Mouse (Mus musculus): Measurements from ENCODE around the gene Ube2c. TPM values are rescaled to one million over a fixed set of nuclear protein-coding genes. Genes with fewer than 3 reads are reported as not detected.

The Ube2c gene
- polyA plus RNA-seq, 1 experiment from 2014 or later: 559 TPM

DNA sequence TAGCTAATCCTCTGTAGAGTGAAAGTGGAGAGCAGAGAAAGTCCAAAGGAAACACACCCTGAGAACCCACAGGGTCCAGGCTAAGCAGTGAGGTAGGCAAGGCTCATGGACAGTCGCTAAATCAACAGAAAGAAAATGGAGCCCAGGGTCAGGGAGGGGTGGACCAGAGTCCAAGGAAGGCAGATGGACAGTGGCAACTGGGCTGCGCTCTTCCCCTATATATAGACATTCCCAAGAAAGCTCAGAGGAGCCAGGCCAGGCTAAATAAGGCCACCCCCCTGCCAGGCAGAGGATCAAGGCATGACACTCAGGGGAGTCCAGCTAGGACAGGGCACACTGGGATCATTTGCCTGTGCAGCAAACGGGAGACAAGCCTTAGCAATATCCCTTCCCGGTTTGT lies 12.2 kb downstream of the Ube2c start:
- H3K27ac ChIP-seq (ENCODE audit: low read depth, low read length): no peak overlapping the region
- H3K4me1 ChIP-seq (ENCODE audit: control insufficient read depth, insufficient read depth, low read length): peaks cover 10% of the 10 kb centered on the region; the same call in 1 of the 2 replicates
- H3K9me3 ChIP-seq (ENCODE audit: control insufficient read depth, low read length): no peaks in the 10 kb centered on the region
- H3K36me3 ChIP-seq (ENCODE audit: control insufficient read depth, insufficient read depth, low read length): no peaks in the 10 kb centered on the region
- ATAC-seq (ENCODE audit: low FRiP score, low TSS enrichment): no peak
- H3K4me3 ChIP-seq (ENCODE audit: low read length): no peak overlapping the region
- no peak overlapping the region for H3K4me2 ChIP-seq (replicated peaks; ENCODE audit: low read depth, low read length)
- WGBS: 74% methylated on average over 4 of the region's 4 CpGs
- no peaks in the 10 kb centered on the region for H3K27me3 ChIP-seq (ENCODE audit: control insufficient read depth, insufficient read depth, low read length)
- H3K9ac ChIP-seq (ENCODE audit: low read depth, low read length): no peak overlapping the region

GRCm38 (mm10) chr2:164783926-164784581 lies 14.4 kb downstream of the Ube2c start:
- Histone ChIP-seq H3K4me3 (ENCODE audit: low read length) (no peak overlapping the region), H3K9me3 (ENCODE audit: control insufficient read depth, low read length) (no peaks in the 10 kb centered on the region), H3K36me3 (ENCODE audit: control insufficient read depth, insufficient read depth, low read length) (peaks cover 3% of the 10 kb centered on the region; the same call in 1 of the 2 replicates), H3K4me2 (replicated peaks; ENCODE audit: low read depth, low read length) (no peak overlapping the region), H3K27me3 (ENCODE audit: control insufficient read depth, insufficient read depth, low read length) (no peaks in the 10 kb centered on the region), H3K27ac (ENCODE audit: low read depth, low read length) (no peak overlapping the region), H3K9ac (ENCODE audit: low read depth, low read length) (no peak overlapping the region), H3K4me1 (ENCODE audit: control insufficient read depth, insufficient read depth, low read length) (peaks cover 13% of the 10 kb centered on the region; the same call in 1 of the 2 replicates)
- WGBS: 78% methylated on average over 7 of the region's 7 CpGs
- no peak for ATAC-seq (ENCODE audit: low FRiP score, low TSS enrichment)

DNA sequence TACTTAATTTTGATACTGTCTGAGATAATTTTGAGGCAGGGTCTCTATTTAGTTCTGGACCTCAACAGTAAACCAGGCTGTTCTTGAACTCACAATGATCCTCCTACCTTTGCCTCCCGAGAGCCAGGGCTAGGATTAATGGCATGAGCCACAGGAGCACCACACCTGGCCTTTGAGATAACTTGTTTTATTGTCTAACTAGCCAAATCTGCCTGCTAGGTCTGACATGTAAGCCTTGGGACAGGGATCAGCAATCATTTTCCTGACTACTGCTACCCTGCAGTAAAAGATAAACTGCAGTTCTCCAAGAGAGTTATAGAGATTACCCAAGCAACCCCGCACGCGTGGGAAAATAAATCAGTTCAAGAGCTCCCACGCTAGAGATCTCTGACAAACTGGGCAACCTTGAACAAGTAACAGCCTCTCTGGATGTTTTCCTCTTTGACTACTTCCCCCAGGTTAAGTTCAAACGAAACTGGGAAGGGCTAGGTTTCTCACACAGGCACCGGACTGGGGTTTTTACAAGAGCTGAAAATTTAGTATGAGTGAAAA lies 15.2 kb downstream of the Ube2c start:
- peak overlapping the region; percentile 71 for H3K4me3 ChIP-seq (ENCODE audit: low read length)
- peak overlapping the region; percentile 78 for H3K9ac ChIP-seq (ENCODE audit: low read depth, low read length)
- 5% methylated on average over 7 of the region's 7 CpGs for WGBS
- peaks cover 13% of the 10 kb centered on the region; the same call in 1 of the 2 replicates for H3K4me1 ChIP-seq (ENCODE audit: control insufficient read depth, insufficient read depth, low read length)
- ATAC-seq (ENCODE audit: low FRiP score, low TSS enrichment): no peak
- peak overlapping the region; percentile 83 for H3K27ac ChIP-seq (ENCODE audit: low read depth, low read length)
- peaks cover 5% of the 10 kb centered on the region; the same call in 1 of the 2 replicates for H3K36me3 ChIP-seq (ENCODE audit: control insufficient read depth, insufficient read depth, low read length)
- H3K4me2 ChIP-seq (replicated peaks; ENCODE audit: low read depth, low read length): peak overlapping the region; percentile 93
- H3K27me3 ChIP-seq (ENCODE audit: control insufficient read depth, insufficient read depth, low read length): no peaks in the 10 kb centered on the region
- no peaks in the 10 kb centered on the region for H3K9me3 ChIP-seq (ENCODE audit: control insufficient read depth, low read length)

DNA sequence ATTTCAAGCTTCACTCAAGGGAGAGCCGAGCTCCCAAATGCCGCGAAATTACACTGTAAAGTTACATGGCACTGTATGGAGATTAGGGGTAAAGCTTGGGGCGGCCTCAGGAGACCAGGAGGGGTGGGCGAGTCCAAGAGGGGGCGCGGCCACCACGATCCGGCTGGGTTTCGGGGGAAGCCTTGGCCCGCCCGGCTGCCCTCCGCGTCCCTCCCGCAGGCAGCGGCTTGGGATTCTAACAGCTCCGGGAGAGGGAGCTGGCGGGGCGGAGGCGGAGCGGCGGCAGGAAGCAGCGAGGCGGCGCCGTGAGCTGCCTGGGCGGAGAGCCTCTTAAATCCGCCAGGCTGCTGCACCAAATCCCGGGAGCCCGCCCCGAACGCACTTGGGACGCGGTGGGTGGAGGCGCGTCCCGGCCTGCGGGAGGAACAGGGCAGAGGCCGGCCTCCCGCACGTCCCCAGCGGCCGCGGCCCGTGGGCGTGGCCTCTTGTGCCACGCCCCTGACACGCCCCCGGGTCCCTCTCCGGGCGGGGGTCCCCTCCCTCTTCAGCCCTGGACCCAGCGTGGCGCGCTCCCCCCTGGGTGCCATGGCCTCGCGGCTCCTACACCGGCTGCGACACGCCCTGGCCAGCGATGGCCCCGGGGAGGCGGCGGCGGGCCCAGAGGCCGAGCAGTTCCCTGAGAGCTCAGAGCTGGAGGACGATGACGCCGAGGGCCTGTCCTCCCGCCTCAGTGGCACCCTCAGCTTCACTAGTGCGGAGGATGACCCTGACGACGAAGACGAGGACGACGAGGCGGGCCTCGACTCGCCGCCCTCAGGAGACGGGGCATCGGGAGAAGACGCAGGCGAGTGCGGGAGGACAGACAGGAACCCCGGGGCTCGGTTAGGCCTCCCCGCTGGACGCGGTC lies 16.0 kb downstream of the Ube2c start, which contains the start of gene Snx21:
Gene Snx21 (plus strand): TSS at position 343 of the 907 bp plus-strand sequence.
- H3K36me3 ChIP-seq (ENCODE audit: control insufficient read depth, insufficient read depth, low read length): peaks cover 9% of the 10 kb centered on the region; the same call in 1 of the 2 replicates
- H3K9me3 ChIP-seq (ENCODE audit: control insufficient read depth, low read length): no peaks in the 10 kb centered on the region
- H3K27me3 ChIP-seq (ENCODE audit: control insufficient read depth, insufficient read depth, low read length): no peaks in the 10 kb centered on the region
- under 1% methylated on average over 82 of the region's 89 CpGs for WGBS
- peak; percentile 92 for ATAC-seq (ENCODE audit: low FRiP score, low TSS enrichment)
- H3K4me2 ChIP-seq (replicated peaks; ENCODE audit: low read depth, low read length): peak within 1 kb of the TSS; percentile 93
- peak within 1 kb of the TSS; percentile 78 for H3K9ac ChIP-seq (ENCODE audit: low read depth, low read length)
- H3K4me3 ChIP-seq (ENCODE audit: low read length): peak within 1 kb of the TSS; percentile 71
- peak within 1 kb of the TSS; percentile 83 for H3K27ac ChIP-seq (ENCODE audit: low read depth, low read length)
- H3K4me1 ChIP-seq (ENCODE audit: control insufficient read depth, insufficient read depth, low read length): peaks cover 13% of the 10 kb centered on the region; the same call in 1 of the 2 replicates

GRCm38 (mm10) chr2:164786388-164786885 lies 16.7 kb downstream of the Ube2c start:
- Histone ChIP-seq H3K36me3 (ENCODE audit: control insufficient read depth, insufficient read depth, low read length) (peaks cover 15% of the 10 kb centered on the region; the same call in 1 of the 2 replicates), H3K4me1 (ENCODE audit: control insufficient read depth, insufficient read depth, low read length) (peaks cover 13% of the 10 kb centered on the region; the same call in 1 of the 2 replicates), H3K9ac (ENCODE audit: low read depth, low read length) (peak overlapping the region; percentile 78), H3K4me3 (ENCODE audit: low read length) (peak overlapping the region; percentile 71), H3K4me2 (replicated peaks; ENCODE audit: low read depth, low read length) (peak overlapping the region; percentile 93), H3K27me3 (ENCODE audit: control insufficient read depth, insufficient read depth, low read length) (no peaks in the 10 kb centered on the region), H3K27ac (ENCODE audit: low read depth, low read length) (peak overlapping the region; percentile 83; the same call in 1 of the 2 replicates), H3K9me3 (ENCODE audit: control insufficient read depth, low read length) (no peaks in the 10 kb centered on the region)
- WGBS: 7% methylated on average over 15 of the region's 15 CpGs
- ATAC-seq (ENCODE audit: low FRiP score, low TSS enrichment): peak; percentile 7; the same call in 1 of the 2 replicates

- Histone ChIP-seq H3K27ac (ENCODE audit: low read depth, low read length) (no peak overlapping the region), H3K9ac (ENCODE audit: low read depth, low read length) (peak overlapping the region; percentile 78), H3K4me2 (replicated peaks; ENCODE audit: low read depth, low read length) (peak overlapping the region; percentile 93), H3K9me3 (ENCODE audit: control insufficient read depth, low read length) (no peaks in the 10 kb centered on the region), H3K36me3 (ENCODE audit: control insufficient read depth, insufficient read depth, low read length) (peaks cover 21% of the 10 kb centered on the region), H3K27me3 (ENCODE audit: control insufficient read depth, insufficient read depth, low read length) (no peaks in the 10 kb centered on the region), H3K4me1 (ENCODE audit: control insufficient read depth, insufficient read depth, low read length) (peaks cover 13% of the 10 kb centered on the region; the same call in 1 of the 2 replicates), H3K4me3 (ENCODE audit: low read length) (peak overlapping the region; percentile 71)
- 90% methylated on average over 3 of the region's 3 CpGs for WGBS
- ATAC-seq (ENCODE audit: low FRiP score, low TSS enrichment): no peak
Measured at GRCm38 (mm10) chr2:164787032-164787431, 17.3 kb downstream of the Ube2c start.

DNA sequence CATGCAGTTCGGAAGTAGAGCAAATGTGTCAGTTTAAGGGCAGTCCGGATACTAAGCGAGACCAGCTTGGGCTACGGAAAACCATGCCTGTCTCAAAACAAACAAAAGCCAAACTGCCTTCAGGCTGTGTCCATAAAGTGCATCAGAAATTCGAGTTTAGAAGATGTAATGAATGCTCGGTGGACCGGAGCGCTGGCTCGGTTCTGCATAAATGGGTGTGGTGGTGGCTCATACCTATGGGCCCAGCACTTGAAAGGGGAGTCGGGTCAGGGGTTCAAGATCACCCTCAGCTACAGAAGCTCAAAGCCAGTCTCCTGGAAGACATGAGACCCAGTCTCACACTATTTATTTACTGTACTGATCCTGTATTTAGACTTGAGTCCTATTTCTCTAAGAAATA lies 18.1 kb downstream of the Ube2c start:
- no peak for ATAC-seq (ENCODE audit: low FRiP score, low TSS enrichment)
- H3K4me2 ChIP-seq (replicated peaks; ENCODE audit: low read depth, low read length): no peak overlapping the region
- no peak overlapping the region for H3K27ac ChIP-seq (ENCODE audit: low read depth, low read length)
- no peaks in the 10 kb centered on the region for H3K9me3 ChIP-seq (ENCODE audit: control insufficient read depth, low read length)
- no peak overlapping the region for H3K4me3 ChIP-seq (ENCODE audit: low read length)
- H3K4me1 ChIP-seq (ENCODE audit: control insufficient read depth, insufficient read depth, low read length): peaks cover 13% of the 10 kb centered on the region; the same call in 1 of the 2 replicates
- H3K27me3 ChIP-seq (ENCODE audit: control insufficient read depth, insufficient read depth, low read length): no peaks in the 10 kb centered on the region
- WGBS: 72% methylated on average over 10 of the region's 10 CpGs
- no peak overlapping the region for H3K9ac ChIP-seq (ENCODE audit: low read depth, low read length)
- H3K36me3 ChIP-seq (ENCODE audit: control insufficient read depth, insufficient read depth, low read length): peaks cover 28% of the 10 kb centered on the region

DNA sequence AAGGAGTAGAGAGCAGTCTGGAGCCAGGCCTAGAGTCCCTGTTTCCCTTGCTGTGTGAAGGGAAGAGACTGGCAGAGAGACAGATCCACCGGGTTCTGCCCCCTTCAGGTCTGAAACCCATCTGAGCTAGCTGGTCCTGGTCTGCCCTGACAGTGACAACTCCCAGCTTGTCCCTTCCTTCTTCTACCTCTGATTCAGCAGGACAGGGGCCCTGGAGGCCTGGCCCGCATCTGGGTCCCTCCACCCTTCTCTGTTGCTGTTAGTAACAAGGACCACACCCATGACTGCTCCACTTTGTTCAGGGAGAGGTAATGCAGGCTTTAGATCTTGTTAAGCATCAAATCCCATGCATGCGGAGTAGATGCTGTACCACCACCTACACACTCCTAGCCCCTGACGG lies 18.7 kb downstream of the Ube2c start:
- peaks cover 13% of the 10 kb centered on the region; the same call in 1 of the 2 replicates for H3K4me1 ChIP-seq (ENCODE audit: control insufficient read depth, insufficient read depth, low read length)
- 65% methylated on average over 4 of the region's 4 CpGs for WGBS
- no peak overlapping the region for H3K4me3 ChIP-seq (ENCODE audit: low read length)
- H3K4me2 ChIP-seq (replicated peaks; ENCODE audit: low read depth, low read length): no peak overlapping the region
- no peaks in the 10 kb centered on the region for H3K27me3 ChIP-seq (ENCODE audit: control insufficient read depth, insufficient read depth, low read length)
- no peak overlapping the region for H3K27ac ChIP-seq (ENCODE audit: low read depth, low read length)
- H3K36me3 ChIP-seq (ENCODE audit: control insufficient read depth, insufficient read depth, low read length): peaks cover 32% of the 10 kb centered on the region
- no peak overlapping the region for H3K9ac ChIP-seq (ENCODE audit: low read depth, low read length)
- no peak for ATAC-seq (ENCODE audit: low FRiP score, low TSS enrichment)
- H3K9me3 ChIP-seq (ENCODE audit: control insufficient read depth, low read length): no peaks in the 10 kb centered on the region

All from kidney, embryonic 14.5 days (tissue).